Mouse (Mus musculus) small intestine, adult 10 weeks (tissue): ENCODE measurements around the gene Akap5. TPM values are rescaled to one million over a fixed set of nuclear protein-coding genes. Genes with fewer than 3 reads are reported as not detected.

Experiments used
- polyA plus RNA-seq: library from polyadenylated mRNA; stranded (reverse); fragments of 350-450 nt; fragmentation: Illumina TruSeq; extraction: RNeasy Lipid Tissue Mini Kit (QIAGEN cat#74804); gene quantifications from one replicate; pipeline ENCODE4 v1.2.3, GENCODE M21; 2014; ENCODE audit warnings: low replicate concordance

The Akap5 gene
- 0.26 TPM for polyA plus RNA-seq

DNA sequence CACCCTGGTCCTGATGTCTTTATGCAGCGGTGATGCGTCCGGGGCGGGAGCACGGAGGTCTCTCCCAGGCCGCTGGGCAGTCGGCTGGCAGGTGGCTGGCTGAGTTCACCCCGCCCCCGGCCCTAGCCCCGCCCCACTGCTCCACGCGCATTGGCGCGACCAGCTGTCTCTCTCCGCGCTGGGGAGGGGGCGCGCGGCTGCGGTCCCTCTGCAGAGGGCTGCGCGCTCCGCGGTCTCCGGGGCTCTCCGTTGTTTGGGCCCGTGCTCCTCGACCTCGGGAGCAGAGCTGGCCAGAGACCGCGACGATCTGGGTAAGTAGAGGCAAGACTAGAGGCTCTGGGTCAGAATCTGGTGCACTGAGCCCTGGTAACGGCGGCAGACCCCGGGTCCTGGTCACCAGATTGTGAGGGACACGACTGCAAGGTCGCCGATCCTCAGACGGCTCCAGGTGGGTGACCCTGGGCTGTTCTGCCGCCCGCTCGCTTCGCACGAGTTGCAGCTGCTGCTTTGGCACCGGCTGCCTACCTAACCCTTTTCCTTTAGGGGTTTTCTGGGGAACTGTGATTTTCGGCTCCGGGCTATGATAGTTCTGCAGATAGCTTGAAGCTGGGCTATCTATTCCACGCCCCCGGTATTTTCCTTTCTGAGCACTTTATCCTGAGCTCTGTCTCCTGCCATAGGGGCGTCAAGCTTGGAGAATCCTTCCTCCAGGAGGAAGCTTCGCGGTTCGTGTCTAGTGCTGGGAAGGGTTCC lies at the start of gene Akap5:
TSS of gene Akap5 (plus strand) at position 213 of the 753 bp plus-strand sequence.

DNA sequence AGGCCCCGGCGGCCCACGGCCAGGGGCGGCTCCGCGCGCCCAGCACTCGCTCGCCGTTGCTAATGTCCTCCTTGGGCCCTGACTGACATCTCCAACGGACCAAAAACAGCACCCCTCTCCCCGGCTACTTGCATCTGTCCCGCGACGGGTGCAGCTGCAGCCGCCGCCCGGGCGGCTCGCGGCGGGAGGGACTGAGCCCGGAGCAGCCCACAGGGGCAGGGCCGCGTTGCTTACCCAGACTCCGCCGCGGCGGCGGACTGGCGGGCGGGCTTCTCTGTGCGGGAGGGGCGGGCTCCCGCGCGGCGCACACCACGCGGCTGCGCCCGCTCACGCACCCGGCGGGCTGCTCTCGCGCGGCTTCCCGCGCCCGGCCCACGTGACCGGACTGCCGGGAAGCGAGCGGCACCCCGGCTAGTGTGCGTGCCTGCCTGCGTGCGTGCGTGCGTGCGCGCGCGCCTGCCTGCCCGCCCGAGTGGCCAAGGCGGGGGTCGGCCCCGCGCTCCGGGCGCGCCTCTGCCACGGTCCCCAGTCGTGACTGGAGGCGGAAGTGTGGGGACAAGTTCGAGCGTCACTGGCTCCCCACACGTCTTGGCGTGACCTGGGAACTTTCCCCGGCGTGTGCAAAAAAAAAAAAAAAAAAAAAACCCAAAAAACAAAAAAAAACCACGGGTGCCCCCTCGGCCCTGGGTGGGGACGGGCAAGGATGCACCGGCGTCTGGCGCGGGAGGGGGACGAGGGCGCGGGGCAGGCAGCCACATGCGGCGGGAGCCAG lies 44.7 kb downstream of the Akap5 start, which contains the start of gene Zbtb25:
TSS of gene Zbtb25 (minus strand) at position 397 of the 772 bp plus-strand sequence.

DNA sequence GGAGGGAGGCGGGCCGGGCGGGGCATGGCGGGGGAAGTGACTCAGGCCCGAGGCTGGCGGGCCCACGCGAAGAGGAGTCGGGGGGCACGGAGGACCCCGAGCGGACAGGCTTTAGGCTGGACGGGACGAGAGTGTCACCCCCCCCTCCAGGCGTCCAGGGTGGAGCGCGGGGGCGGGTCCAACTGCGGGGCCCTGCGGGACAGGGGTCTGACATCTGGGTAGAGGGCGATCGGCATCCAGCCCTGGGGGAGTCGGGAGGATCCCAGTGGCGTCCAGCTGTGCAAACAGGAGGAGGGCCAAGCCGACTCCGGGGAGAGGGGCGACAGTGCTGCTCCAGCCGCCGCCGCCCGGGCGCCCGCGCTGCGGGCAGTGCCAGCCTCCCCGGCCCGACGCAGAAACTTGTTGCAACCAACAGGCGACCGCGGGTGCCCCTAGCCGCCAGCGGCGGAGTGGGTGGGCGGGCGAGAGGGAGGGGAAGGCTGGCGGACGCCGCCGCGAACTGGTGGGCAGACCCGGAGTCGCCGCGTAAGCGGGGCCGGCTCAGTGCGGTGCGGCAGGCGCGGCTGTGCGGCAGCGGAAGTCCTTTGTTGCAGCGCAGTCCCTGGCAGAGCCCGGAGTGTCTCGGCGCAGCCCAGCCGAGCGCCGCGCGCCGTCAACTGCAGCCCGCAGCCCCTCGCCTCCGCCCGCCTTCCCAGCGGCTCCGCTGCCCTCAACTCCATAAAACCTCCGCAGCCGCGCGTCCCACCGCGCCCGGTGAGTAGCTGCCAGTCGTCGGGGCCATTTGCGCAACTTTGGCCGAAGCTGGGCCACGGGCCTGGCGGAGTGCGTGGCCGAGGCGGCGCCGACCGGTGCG lies 45.5 kb downstream of the Akap5 start, which contains the start of gene Zbtb1:
TSS of gene Zbtb1 (plus strand) at position 289 of the 853 bp plus-strand sequence.

Other genes with a start within 250 kb of the Akap5 start
- not detected for gene Esr2, start 147.6 kb upstream of the Akap5 start, polyA plus RNA-seq
- gene Tex21, start 78.1 kb upstream of the Akap5 start, polyA plus RNA-seq = not detected
- gene Mthfd1, start 69.6 kb upstream of the Akap5 start, polyA plus RNA-seq = 10.5 TPM
- gene Zbtb25, start 44.7 kb downstream of the Akap5 start, polyA plus RNA-seq = 10.2 TPM
- gene Zbtb1, start 45.4 kb downstream of the Akap5 start, polyA plus RNA-seq = 8.2 TPM
- gene Hspa2, start 79.3 kb downstream of the Akap5 start, polyA plus RNA-seq = 2.5 TPM
- gene Ppp1r36, start 92.6 kb downstream of the Akap5 start, polyA plus RNA-seq = not detected
- 2.3 TPM for gene Plekhg3, start 206.0 kb downstream of the Akap5 start, polyA plus RNA-seq